Mouse (Mus musculus) heart, embryonic 15.5 days (tissue): ENCODE measurements at regions not wholly inside any gene's neighbourhood (a gene's known extent, or its start where the extent isn't known, plus 50 kb on each side); places are given as distances from the start of the nearest gene placed in this dataset.

Source experiments
- ATAC-seq: fragments of 200-750 bp; cut with Nextera tagmentation; replicated peaks from 2 replicates; pipeline ENCODE4 v1.8.0; 2017; ENCODE audit warnings: low read depth, moderate TSS enrichment; ENCODE audit not compliant: insufficient number of reproducible peaks, insufficient read depth, low FRiP score
- H3K27ac ChIP-seq: fragments of 300-500 bp; sonication (generic); 2 replicates; pipeline ENCODE4 v1.5.1; 2015; ENCODE audit warnings: mild to moderate bottlenecking, inconsistent platforms
- H3K27me3 ChIP-seq: fragments of 300-500 bp; sonication (generic); 2 replicates; pipeline ENCODE4 v1.6.1; 2015; ENCODE audit warnings: inconsistent platforms
- H3K36me3 ChIP-seq: fragments of 300-500 bp; sonication (generic); 2 replicates; pipeline ENCODE4 v1.6.1; 2015; ENCODE audit warnings: mild to moderate bottlenecking, inconsistent platforms
- H3K4me1 ChIP-seq: fragments of 300-500 bp; sonication (generic); replicated peaks from 2 replicates; pipeline ENCODE4 v1.6.1; 2015; ENCODE audit warnings: inconsistent platforms
- H3K4me2 ChIP-seq: fragments of 300-500 bp; sonication (generic); 2 replicates; pipeline ENCODE4 v1.6.1; 2015; ENCODE audit warnings: inconsistent platforms, mild to moderate bottlenecking, moderate library complexity
- H3K4me3 ChIP-seq: fragments of 300-500 bp; sonication (generic); 2 replicates; pipeline ENCODE4 v1.5.1; 2015; ENCODE audit warnings: mild to moderate bottlenecking, inconsistent platforms
- H3K9ac ChIP-seq: fragments of 300-500 bp; sonication (generic); 2 replicates; pipeline ENCODE4 v1.6.1; 2015; ENCODE audit warnings: mild to moderate bottlenecking, inconsistent platforms
- H3K9me3 ChIP-seq: fragments of 300-500 bp; sonication (generic); replicated peaks from 2 replicates; pipeline ENCODE4 v1.6.1; 2016; ENCODE audit warnings: inconsistent platforms
- WGBS: fragments of 180-500 bp; shearing (Covaris S2); methylation state at CpG from one replicate; pipeline ENCODE4 v1.1.7; 2015; ENCODE audit warnings: mixed read lengths; 5-methylcytosine and 5-hydroxymethylcytosine counted together

- no peak overlapping the region for H3K4me3 ChIP-seq
- no peaks in the 10 kb centered on the region for H3K27me3 ChIP-seq
- no peak overlapping the region for H3K4me2 ChIP-seq
- H3K36me3 ChIP-seq = no peaks in the 10 kb centered on the region
- no peak for ATAC-seq
- H3K9me3 ChIP-seq = no peaks in the 10 kb centered on the region
- H3K9ac ChIP-seq = no peak overlapping the region
- H3K4me1 ChIP-seq = no peaks in the 10 kb centered on the region
- WGBS = 43% methylated on average over 2 of the region's 2 CpGs
- no peak overlapping the region for H3K27ac ChIP-seq
These were observed 270.7 kb upstream of the Rgmb start for GRCm38 (mm10) chr17:16101548-16101947.

GRCm38 (mm10) chr17:16092952-16093351 lies 262.1 kb upstream of the Rgmb start:
- Histone ChIP-seq H3K4me3 (no peak overlapping the region), H3K36me3 (no peaks in the 10 kb centered on the region), H3K27ac (no peak overlapping the region), H3K4me2 (no peak overlapping the region), H3K4me1 (no peaks in the 10 kb centered on the region), H3K9me3 (no peaks in the 10 kb centered on the region), H3K9ac (no peak overlapping the region), H3K27me3 (no peaks in the 10 kb centered on the region)
- no peak for ATAC-seq
- WGBS = 69% methylated on average over 4 of the region's 4 CpGs

GRCm38 (mm10) chr17:16089619-16090280 lies 258.9 kb upstream of the Rgmb start:
- Histone ChIP-seq H3K4me2 (no peak overlapping the region), H3K27ac (no peak overlapping the region), H3K27me3 (no peaks in the 10 kb centered on the region), H3K4me3 (no peak overlapping the region), H3K9ac (no peak overlapping the region), H3K36me3 (no peaks in the 10 kb centered on the region), H3K9me3 (no peaks in the 10 kb centered on the region), H3K4me1 (no peaks in the 10 kb centered on the region)
- ATAC-seq = no peak
- WGBS = 77% methylated on average over 8 of the region's 8 CpGs

DNA sequence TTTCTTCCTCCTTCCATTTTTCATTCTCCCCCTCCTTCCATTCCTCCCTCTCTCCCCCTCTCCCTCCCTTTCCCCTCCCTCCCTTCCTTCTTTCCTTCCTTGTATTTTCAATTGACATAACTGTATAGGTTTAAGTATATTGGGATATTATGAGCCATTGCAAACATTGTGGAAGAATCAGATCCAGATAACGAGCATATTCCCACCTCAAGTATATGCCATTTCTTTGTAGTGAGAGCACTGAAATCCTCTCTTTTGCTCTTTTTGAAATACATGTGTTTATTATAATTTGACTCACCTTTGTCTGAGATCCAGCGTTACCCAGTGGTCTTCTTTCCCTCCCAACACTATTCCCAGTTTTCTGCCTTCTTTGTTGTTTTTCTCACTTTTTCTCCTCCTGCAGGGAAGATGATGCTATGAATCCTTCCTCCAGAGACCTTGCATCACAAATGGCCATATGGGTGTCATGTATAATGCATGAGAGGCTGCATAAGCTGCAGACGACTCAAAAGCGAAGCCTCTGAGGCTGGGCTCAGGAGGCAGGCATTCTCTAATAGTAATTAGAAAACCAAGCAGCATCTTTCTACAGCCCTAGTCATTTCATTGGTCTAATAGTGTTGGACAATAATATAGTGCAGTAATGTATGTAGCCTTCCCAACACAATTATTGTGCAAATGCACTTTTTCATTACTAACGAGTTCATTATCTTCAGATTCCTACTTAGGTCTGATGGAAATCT lies 258.2 kb upstream of the Rgmb start:
- no peak overlapping the region for H3K4me2 ChIP-seq
- H3K9ac ChIP-seq = no peak overlapping the region
- no peaks in the 10 kb centered on the region for H3K4me1 ChIP-seq
- H3K36me3 ChIP-seq = no peaks in the 10 kb centered on the region
- H3K27ac ChIP-seq = no peak overlapping the region
- H3K4me3 ChIP-seq = no peak overlapping the region
- no peaks in the 10 kb centered on the region for H3K27me3 ChIP-seq
- H3K9me3 ChIP-seq = no peaks in the 10 kb centered on the region
- no peak for ATAC-seq
- WGBS = 61% methylated on average over 5 of the region's 5 CpGs

- no peaks in the 10 kb centered on the region for H3K4me1 ChIP-seq
- ATAC-seq = no peak
- no peak overlapping the region for H3K4me2 ChIP-seq
- H3K36me3 ChIP-seq = no peaks in the 10 kb centered on the region
- no peaks in the 10 kb centered on the region for H3K27me3 ChIP-seq
- no peak overlapping the region for H3K9ac ChIP-seq
- WGBS = 71% methylated on average over 2 of the region's 2 CpGs
- H3K27ac ChIP-seq = no peak overlapping the region
- no peak overlapping the region for H3K4me3 ChIP-seq
- no peaks in the 10 kb centered on the region for H3K9me3 ChIP-seq
These were observed 256.2 kb upstream of the Rgmb start for GRCm38 (mm10) chr17:16087046-16087445.

DNA sequence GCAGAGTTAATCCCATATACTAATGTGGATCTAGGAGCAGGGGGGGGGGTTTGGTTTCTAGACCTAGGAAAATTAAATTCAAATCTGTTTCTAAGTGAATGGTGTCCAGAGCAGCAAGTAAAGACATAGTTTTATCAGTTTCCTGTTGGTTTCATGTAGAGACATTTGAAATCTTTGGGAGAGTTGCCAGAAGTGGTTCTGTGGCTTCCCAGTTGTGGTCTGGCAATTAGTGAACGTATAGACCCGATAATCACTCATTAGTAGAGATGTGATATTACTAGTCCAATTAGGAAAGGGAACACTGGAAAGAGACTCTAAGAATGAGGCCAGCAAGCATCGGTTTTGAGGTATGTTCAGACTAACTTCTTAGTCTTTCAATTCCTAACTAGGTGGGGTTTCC lies 252.0 kb upstream of the Rgmb start:
- H3K4me3 ChIP-seq = no peak overlapping the region
- WGBS = 82% methylated on average over 3 of the region's 3 CpGs

DNA sequence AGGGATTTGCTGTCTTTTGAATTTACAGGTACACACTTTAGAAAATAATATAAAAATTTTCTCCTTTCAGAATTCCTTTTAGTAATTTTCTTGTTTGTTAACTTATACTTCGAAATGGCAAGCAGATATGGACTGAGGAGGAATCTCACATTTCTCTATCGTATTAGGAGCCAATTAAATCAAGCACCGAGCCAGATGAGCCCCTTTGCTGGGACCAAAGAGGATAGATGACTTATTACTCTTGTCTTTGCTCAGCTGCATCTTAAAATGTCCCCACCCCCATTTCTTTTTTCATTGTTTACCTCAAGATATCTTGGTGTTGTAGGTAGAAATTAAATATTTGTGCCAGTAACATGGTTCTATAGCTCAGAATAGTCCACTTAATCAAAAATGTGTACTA lies 247.7 kb upstream of the Rgmb start:
- 70% methylated on average over 3 of the region's 3 CpGs for WGBS

More for the DNA sequence above, 252.0 kb upstream of the Rgmb start:
- Histone ChIP-seq H3K9ac (no peak overlapping the region), H3K9me3 (no peaks in the 10 kb centered on the region), H3K27ac (no peak overlapping the region), H3K4me1 (no peaks in the 10 kb centered on the region), H3K36me3 (no peaks in the 10 kb centered on the region), H3K4me2 (no peak overlapping the region), H3K27me3 (no peaks in the 10 kb centered on the region)
- no peak for ATAC-seq

GRCm38 (mm10) chr17:16069334-16069733 lies 238.5 kb upstream of the Rgmb start:
- no peak overlapping the region for H3K4me2 ChIP-seq
- WGBS = 20% methylated on average over 1 of the region's 1 CpGs
- no peaks in the 10 kb centered on the region for H3K36me3 ChIP-seq
- no peak overlapping the region for H3K4me3 ChIP-seq
- H3K27ac ChIP-seq = no peak overlapping the region
- H3K27me3 ChIP-seq = no peaks in the 10 kb centered on the region
- no peaks in the 10 kb centered on the region for H3K4me1 ChIP-seq
- no peak for ATAC-seq
- H3K9ac ChIP-seq = no peak overlapping the region
- H3K9me3 ChIP-seq = no peaks in the 10 kb centered on the region

More for the DNA sequence above, 247.7 kb upstream of the Rgmb start:
- Histone ChIP-seq H3K4me2 (no peak overlapping the region), H3K27ac (no peak overlapping the region), H3K4me1 (no peaks in the 10 kb centered on the region), H3K36me3 (no peaks in the 10 kb centered on the region), H3K9ac (no peak overlapping the region), H3K27me3 (no peaks in the 10 kb centered on the region), H3K9me3 (no peaks in the 10 kb centered on the region), H3K4me3 (no peak overlapping the region)
- no peak for ATAC-seq

DNA sequence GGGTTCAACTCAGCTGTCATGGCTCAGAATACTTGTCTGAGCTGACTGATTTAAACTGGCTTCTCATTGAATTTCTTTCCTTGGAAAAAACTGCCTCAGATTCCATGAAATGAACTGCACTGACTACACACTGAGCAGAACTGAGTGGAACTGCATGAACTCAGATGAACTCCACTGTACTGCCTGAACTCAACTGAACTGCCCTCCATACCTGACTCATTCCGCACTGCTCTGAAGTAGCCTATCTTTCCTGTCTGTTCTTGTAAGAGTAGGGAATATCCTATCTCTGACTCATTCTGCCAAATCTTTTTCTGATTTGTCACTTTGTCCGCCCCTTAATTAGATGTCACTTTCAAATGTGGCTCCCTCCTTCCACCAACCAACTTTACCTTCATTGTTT lies 237.0 kb upstream of the Rgmb start:
- H3K36me3 ChIP-seq = no peaks in the 10 kb centered on the region
- H3K4me2 ChIP-seq = no peak overlapping the region
- H3K4me1 ChIP-seq = no peaks in the 10 kb centered on the region
- H3K9me3 ChIP-seq = no peaks in the 10 kb centered on the region
- ATAC-seq = no peak
- 85% methylated on average over 2 of the region's 2 CpGs for WGBS
- H3K27me3 ChIP-seq = no peaks in the 10 kb centered on the region
- no peak overlapping the region for H3K4me3 ChIP-seq
- H3K27ac ChIP-seq = no peak overlapping the region
- no peak overlapping the region for H3K9ac ChIP-seq

DNA sequence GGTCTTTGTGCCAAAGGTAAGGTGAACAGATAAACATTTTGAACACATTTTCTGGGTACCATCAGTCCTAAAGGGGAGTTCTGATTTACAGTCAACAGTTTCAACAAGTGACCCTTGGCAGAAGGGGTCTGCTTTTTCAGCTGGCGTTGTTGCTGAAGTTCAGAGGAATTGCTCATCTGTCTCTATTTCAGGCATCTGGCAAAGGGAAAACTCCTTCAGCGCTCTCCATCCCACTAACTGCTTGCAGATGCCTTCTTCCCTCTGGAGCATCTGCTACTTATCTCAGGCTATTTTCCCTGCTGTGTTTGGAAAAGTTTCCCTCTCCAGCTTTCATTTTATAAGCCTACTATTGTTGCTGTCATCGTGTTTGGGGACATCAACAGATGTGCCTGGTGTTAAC lies 223.6 kb upstream of the Rgmb start:
- Histone ChIP-seq H3K27ac (no peak overlapping the region), H3K9me3 (no peaks in the 10 kb centered on the region), H3K36me3 (no peaks in the 10 kb centered on the region), H3K27me3 (no peaks in the 10 kb centered on the region), H3K4me1 (0 out of 2 replicates have a peak, but pooled peaks cover 5% of the 10 kb centered on the region), H3K9ac (no peak overlapping the region), H3K4me3 (no peak overlapping the region), H3K4me2 (no peak overlapping the region)
- 24% methylated on average over 3 of the region's 3 CpGs for WGBS
- no peak for ATAC-seq

GRCm38 (mm10) chr17:16051713-16052112 lies 220.9 kb upstream of the Rgmb start:
- Histone ChIP-seq H3K27ac (no peak overlapping the region), H3K4me1 (0 out of 2 replicates have a peak, but pooled peaks cover 5% of the 10 kb centered on the region), H3K4me2 (no peak overlapping the region), H3K9ac (no peak overlapping the region), H3K9me3 (no peaks in the 10 kb centered on the region), H3K27me3 (no peaks in the 10 kb centered on the region), H3K4me3 (no peak overlapping the region), H3K36me3 (no peaks in the 10 kb centered on the region)
- ATAC-seq = no peak
- 39% methylated on average over 5 of the region's 5 CpGs for WGBS
